Comparison of ENCODE assay signal across 13 mouse cellular contexts in the genomic region with DNA sequence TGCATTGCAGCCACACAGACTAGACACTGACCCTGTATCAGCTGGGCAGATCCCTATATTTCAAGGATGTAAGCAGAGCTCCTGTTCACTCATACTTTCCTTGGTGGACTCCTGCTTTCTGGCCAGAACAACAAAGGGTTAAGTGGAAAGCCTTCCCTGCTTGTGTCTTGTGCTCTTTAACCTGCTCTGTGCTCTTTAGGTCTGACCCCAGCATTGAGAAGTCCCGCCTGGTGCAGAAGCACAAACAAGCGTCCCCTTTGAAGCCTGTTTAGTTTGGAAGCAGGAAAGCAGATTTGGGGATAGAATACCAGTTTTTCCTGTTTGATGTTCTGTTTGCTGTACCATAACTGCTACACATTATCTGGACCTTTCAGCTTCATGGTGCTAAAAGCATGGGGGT. TPM values are rescaled to one million over a fixed set of nuclear protein-coding genes. Genes with fewer than 3 reads are reported as not detected.
DNase-seq lines count a peak whose midpoint lies in the region; ATAC-seq and TF ChIP-seq lines count a peak whose summit lies in the region.
"Had no signal": no experiment of that assay in that cellular context is flagged by ENCODE, and none has a peak within 500 bp of the region (broad histone marks: within the 10 kb centered on the region; RNA-seq: fewer than 3 reads in every experiment).

No protein-coding gene starts in this region.

- H3K79me2 ChIP-seq in heart, adult 2 months (replicated peaks; ENCODE audit: control insufficient read depth, insufficient read depth, low read length) = no peaks in the 10 kb centered on the region

- TF ChIP-seq EP300 in heart, adult 2 months (IDR thresholded peaks at IDR 0.05; ENCODE audit: insufficient read depth, low read depth, low read length) = no peak
- no peak for TF ChIP-seq EP300 in liver, postnatal 0 days (IDR thresholded peaks at IDR 0.05; ENCODE audit: low read depth)

- no peak overlapping the region for H3K9ac ChIP-seq in heart, adult 2 months (ENCODE audit: low read depth, low read length)
- no peak overlapping the region for H3K9ac ChIP-seq in heart, embryonic 11.5 days (ENCODE audit: low read depth, low read length)
- H3K9ac ChIP-seq in kidney, embryonic 16.5 days (replicated peaks; ENCODE audit: low read length) = no peak overlapping the region
- no peak overlapping the region for H3K9ac ChIP-seq in forebrain, embryonic 16.5 days (replicated peaks; ENCODE audit: low read depth, low read length)
- no peak overlapping the region for H3K9ac ChIP-seq in liver, postnatal 0 days (replicated peaks)
- H3K9ac ChIP-seq: hindbrain, embryonic 13.5 days; liver, embryonic 14.5 days had no signal

- peak overlapping the region; percentile 76 for H3K27ac ChIP-seq in heart, adult 2 months
- H3K27ac ChIP-seq in heart, embryonic 11.5 days (ENCODE audit: low read depth, low read length) = no peak overlapping the region
- H3K27ac ChIP-seq in kidney, embryonic 16.5 days (ENCODE audit: low read length) = peak overlapping the region; percentile 79
- peak overlapping the region; percentile 76 for H3K27ac ChIP-seq in brown adipose tissue, adult 24 weeks (replicated peaks; ENCODE audit: low read depth, low read length)
- peak overlapping the region; percentile 71; the same call in 1 of the 2 replicates for H3K27ac ChIP-seq in limb, embryonic 10.5 days
- H3K27ac ChIP-seq in forebrain, embryonic 16.5 days (ENCODE audit: low read length) = no peak overlapping the region
- H3K27ac ChIP-seq in liver, postnatal 0 days (ENCODE audit: low read depth) = no peak overlapping the region
- H3K27ac ChIP-seq: liver, embryonic 14.5 days had no signal

- no peak for TF ChIP-seq CTCF in heart, adult 2 months (IDR thresholded peaks at IDR 0.05)
- no peak for TF ChIP-seq CTCF in liver, postnatal 0 days (IDR thresholded peaks at IDR 0.05; ENCODE audit: low read depth)

- H3K4me1 ChIP-seq in heart, adult 2 months (ENCODE audit: control insufficient read depth, insufficient read depth, low read length) = peaks cover 37% of the 10 kb centered on the region
- peaks cover 30% of the 10 kb centered on the region for H3K4me1 ChIP-seq in heart, embryonic 11.5 days (ENCODE audit: control insufficient read depth, insufficient read depth, low read length)
- peaks cover 51% of the 10 kb centered on the region for H3K4me1 ChIP-seq in kidney, embryonic 16.5 days (ENCODE audit: insufficient read depth, low read length)
- peaks cover 28% of the 10 kb centered on the region for H3K4me1 ChIP-seq in brown adipose tissue, adult 24 weeks (ENCODE audit: control insufficient read depth, insufficient read depth, insufficient read length, low read length)
- H3K4me1 ChIP-seq in limb, embryonic 10.5 days = peaks cover 45% of the 10 kb centered on the region
- H3K4me1 ChIP-seq in forebrain, embryonic 16.5 days (replicated peaks; ENCODE audit: control insufficient read depth, insufficient read depth, low read length) = no peaks in the 10 kb centered on the region
- peaks cover 15% of the 10 kb centered on the region for H3K4me1 ChIP-seq in liver, postnatal 0 days (ENCODE audit: insufficient read depth)

- peaks cover 2% of the 10 kb centered on the region for H3K36me3 ChIP-seq in heart, adult 2 months (ENCODE audit: control insufficient read depth, insufficient read depth, low read length)
- peaks cover 14% of the 10 kb centered on the region for H3K36me3 ChIP-seq in heart, embryonic 11.5 days (ENCODE audit: control insufficient read depth, insufficient read depth, low read length)
- peaks cover 26% of the 10 kb centered on the region for H3K36me3 ChIP-seq in kidney, embryonic 16.5 days (ENCODE audit: insufficient read depth, low read length)
- H3K36me3 ChIP-seq in limb, embryonic 10.5 days = peaks cover 56% of the 10 kb centered on the region
- peaks cover 3% of the 10 kb centered on the region; the same call in 1 of the 2 replicates for H3K36me3 ChIP-seq in forebrain, embryonic 16.5 days (ENCODE audit: control insufficient read depth, insufficient read depth)
- H3K36me3 ChIP-seq in liver, postnatal 0 days (replicated peaks; ENCODE audit: insufficient read depth, low read length) = peaks cover 15% of the 10 kb centered on the region; the same call in 1 of the 2 replicates

- intact Hi-C loops in heart, adult 2 months (cut with DNase I) = loop anchor here (2.0 kb wide), 1 partner anchor 21 kb away; no protein-coding TSS in a partner anchor

- H3K4me3 ChIP-seq in heart, adult 2 months = no peak overlapping the region
- H3K4me3 ChIP-seq in heart, embryonic 11.5 days (ENCODE audit: low read depth, low read length) = no peak overlapping the region
- H3K4me3 ChIP-seq in kidney, embryonic 16.5 days (ENCODE audit: low read length) = no peak overlapping the region
- no peak overlapping the region for H3K4me3 ChIP-seq in brown adipose tissue, adult 24 weeks (ENCODE audit: insufficient read depth, low read depth, low read length)
- no peak overlapping the region for H3K4me3 ChIP-seq in limb, embryonic 10.5 days
- no peak overlapping the region for H3K4me3 ChIP-seq in forebrain, embryonic 16.5 days (replicated peaks; ENCODE audit: low read length)
- H3K4me3 ChIP-seq in liver, postnatal 0 days (ENCODE audit: low read depth, low read length) = no peak overlapping the region
- H3K4me3 ChIP-seq: hindbrain, embryonic 13.5 days had no signal

- DNase-seq in heart, adult 2 months = no peak
- no peak for DNase-seq in kidney, adult 11 months
- no peak for DNase-seq in limb, embryonic 10.5 days (ENCODE audit: low spot score)
- DNase-seq in liver, postnatal 0 days = no peak
- DNase-seq: cerebellum, adult 9-10 months; layer of hippocampus, adult 9-11 months; thymus, adult 18-20 months had no signal

- ATAC-seq in heart, embryonic 11.5 days (replicated peaks; ENCODE audit: insufficient number of reproducible peaks, low FRiP score, low TSS enrichment) = no peak
- ATAC-seq in kidney, embryonic 16.5 days (ENCODE audit: low FRiP score, low TSS enrichment) = 0 out of 2 replicates have a peak, but pooled peaks have one; percentile 22
- no peak for ATAC-seq in forebrain, embryonic 16.5 days
- no peak for ATAC-seq in liver, postnatal 0 days

- no peaks in the 10 kb centered on the region for H3K9me3 ChIP-seq in heart, embryonic 11.5 days (replicated peaks; ENCODE audit: control insufficient read depth, low read length)
- no peaks in the 10 kb centered on the region for H3K9me3 ChIP-seq in kidney, embryonic 16.5 days (ENCODE audit: low read length)
- no peaks in the 10 kb centered on the region for H3K9me3 ChIP-seq in limb, embryonic 10.5 days (replicated peaks)
- no peaks in the 10 kb centered on the region for H3K9me3 ChIP-seq in forebrain, embryonic 16.5 days (ENCODE audit: control insufficient read depth, low read length)
- no peaks in the 10 kb centered on the region for H3K9me3 ChIP-seq in liver, postnatal 0 days (ENCODE audit: low read length)
- H3K9me3 ChIP-seq: hindbrain, embryonic 13.5 days had no signal

- no peaks in the 10 kb centered on the region for H3K27me3 ChIP-seq in heart, adult 2 months (ENCODE audit: control insufficient read depth, insufficient read depth, low read length)
- H3K27me3 ChIP-seq in heart, embryonic 11.5 days (ENCODE audit: control insufficient read depth, insufficient read depth, low read length) = no peaks in the 10 kb centered on the region
- H3K27me3 ChIP-seq in kidney, embryonic 16.5 days (ENCODE audit: insufficient read depth, low read length) = no peaks in the 10 kb centered on the region
- H3K27me3 ChIP-seq in limb, embryonic 10.5 days (ENCODE audit: low read depth, poor library complexity, severe bottlenecking) = peaks cover 5% of the 10 kb centered on the region
- H3K27me3 ChIP-seq in forebrain, embryonic 16.5 days (replicated peaks; ENCODE audit: control insufficient read depth, insufficient read depth, low read length) = no peaks in the 10 kb centered on the region
- no peaks in the 10 kb centered on the region for H3K27me3 ChIP-seq in liver, postnatal 0 days (ENCODE audit: insufficient read depth, low read length)

- H3K4me2 ChIP-seq in heart, embryonic 11.5 days = no peak overlapping the region
- no peak overlapping the region for H3K4me2 ChIP-seq in kidney, embryonic 16.5 days (replicated peaks; ENCODE audit: low read depth, low read length)
- H3K4me2 ChIP-seq in forebrain, embryonic 16.5 days (ENCODE audit: low read length) = no peak overlapping the region
- no peak overlapping the region for H3K4me2 ChIP-seq in liver, postnatal 0 days (ENCODE audit: low read depth, low read length)
- H3K4me2 ChIP-seq: hindbrain, embryonic 13.5 days had no signal

- 38% methylated on average over 2 of the region's 2 CpGs for WGBS in heart, adult 2 months
- 57% methylated on average over 2 of the region's 2 CpGs for WGBS in heart, embryonic 11.5 days (ENCODE audit: insufficient replicate concordance)
- WGBS in kidney, embryonic 16.5 days = 21% methylated on average over 2 of the region's 2 CpGs
- WGBS in limb, embryonic 10.5 days = 25% methylated on average over 2 of the region's 2 CpGs
- 75% methylated on average over 2 of the region's 2 CpGs for WGBS in forebrain, embryonic 16.5 days
- 56% methylated on average over 2 of the region's 2 CpGs for WGBS in liver, postnatal 0 days (ENCODE audit: insufficient replicate concordance)

- TF ChIP-seq POLR2A in heart, adult 2 months (IDR thresholded peaks at IDR 0.05; ENCODE audit: insufficient read depth, low read depth, low read length) = no peak

RNA-seq across cellular contexts. Expression of a gene that starts 11.4 kb away (rescaled TPM):
- total RNA-seq in heart, adult 2 months (2021) = 10 to 100 TPM; 12.6 to 13.6 TPM
- polyA plus RNA-seq in heart, adult 2 months (2012; rRNA removed) = 15.5 and 19.6 TPM in 2 replicates
- polyA plus RNA-seq in heart, embryonic 11.5 days (2014; fragmentation: Nextera tagmentation; extraction: Ambion mirVana) = 2.5 and 3.0 TPM in 2 replicates
- polyA plus RNA-seq in kidney, embryonic 16.5 days (2015; fragmentation: Nextera tagmentation; extraction: Ambion mirVana) = 16.1 and 16.2 TPM in 2 replicates
- 4.9 and 5.3 TPM in 2 replicates for polyA plus RNA-seq in brown adipose tissue, adult 24 weeks (2012; ENCODE audit: insufficient read depth, insufficient read length, missing spikeins)
- 0.99 and 3.5 TPM in 2 replicates for polyA plus RNA-seq in limb, embryonic 10.5 days (2016; fragmentation: Nextera tagmentation; extraction: Ambion mirVana)
- polyA plus RNA-seq in forebrain, embryonic 16.5 days (2015; fragmentation: Nextera tagmentation; extraction: Ambion mirVana) = 1.2 and 2.3 TPM in 2 replicates
- 1.1 and 1.5 TPM in 2 replicates for polyA plus RNA-seq in liver, postnatal 0 days (2015; fragmentation: Nextera tagmentation; extraction: Ambion mirVana)

RNA-seq across cellular contexts. Expression of a gene that starts 20.7 kb away (rescaled TPM):
- 1 to 10 TPM; 5.7 to 6.1 TPM for total RNA-seq in heart, adult 2 months (2021)
- polyA plus RNA-seq in heart, adult 2 months (2012; rRNA removed) = 11.1 and 16.7 TPM in 2 replicates
- polyA plus RNA-seq in heart, embryonic 11.5 days (2014; fragmentation: Nextera tagmentation; extraction: Ambion mirVana) = 23.4 and 24.6 TPM in 2 replicates
- 26.1 and 26.9 TPM in 2 replicates for polyA plus RNA-seq in kidney, embryonic 16.5 days (2015; fragmentation: Nextera tagmentation; extraction: Ambion mirVana)
- 10.4 and 13.2 TPM in 2 replicates for polyA plus RNA-seq in brown adipose tissue, adult 24 weeks (2012; ENCODE audit: insufficient read depth, insufficient read length, missing spikeins)
- polyA plus RNA-seq in limb, embryonic 10.5 days (2016; fragmentation: Nextera tagmentation; extraction: Ambion mirVana) = 38.0 and 39.9 TPM in 2 replicates
- polyA plus RNA-seq in forebrain, embryonic 16.5 days (2015; fragmentation: Nextera tagmentation; extraction: Ambion mirVana) = 18.0 and 20.8 TPM in 2 replicates
- polyA plus RNA-seq in liver, postnatal 0 days (2015; fragmentation: Nextera tagmentation; extraction: Ambion mirVana) = 12.4 and 13.6 TPM in 2 replicates

RNA-seq across cellular contexts. Expression of a gene that starts 33.1 kb away (rescaled TPM):
- 10 to 100 TPM in 1 of 2 experiments, 1 to 10 TPM in 1; 8.5 to 11.6 TPM for total RNA-seq in heart, adult 2 months (2021)
- 21.7 and 32.9 TPM in 2 replicates for polyA plus RNA-seq in heart, adult 2 months (2012; rRNA removed)
- polyA plus RNA-seq in heart, embryonic 11.5 days (2014; fragmentation: Nextera tagmentation; extraction: Ambion mirVana) = 16.5 and 21.0 TPM in 2 replicates
- polyA plus RNA-seq in kidney, embryonic 16.5 days (2015; fragmentation: Nextera tagmentation; extraction: Ambion mirVana) = 28.2 and 28.4 TPM in 2 replicates
- 8.8 and 9.4 TPM in 2 replicates for polyA plus RNA-seq in brown adipose tissue, adult 24 weeks (2012; ENCODE audit: insufficient read depth, insufficient read length, missing spikeins)
- 32.7 and 35.3 TPM in 2 replicates for polyA plus RNA-seq in limb, embryonic 10.5 days (2016; fragmentation: Nextera tagmentation; extraction: Ambion mirVana)
- polyA plus RNA-seq in forebrain, embryonic 16.5 days (2015; fragmentation: Nextera tagmentation; extraction: Ambion mirVana) = 15.4 and 16.1 TPM in 2 replicates
- polyA plus RNA-seq in liver, postnatal 0 days (2015; fragmentation: Nextera tagmentation; extraction: Ambion mirVana) = 10.9 and 13.0 TPM in 2 replicates

RNA-seq across cellular contexts. Expression of a gene that starts 35.7 kb away (rescaled TPM):
- 1 to 10 TPM; 8.4 to 9.4 TPM for total RNA-seq in heart, adult 2 months (2021)
- 7.5 and 10.4 TPM in 2 replicates for polyA plus RNA-seq in heart, adult 2 months (2012; rRNA removed)
- polyA plus RNA-seq in heart, embryonic 11.5 days (2014; fragmentation: Nextera tagmentation; extraction: Ambion mirVana) = 12.7 and 16.8 TPM in 2 replicates
- polyA plus RNA-seq in kidney, embryonic 16.5 days (2015; fragmentation: Nextera tagmentation; extraction: Ambion mirVana) = 3.8 and 5.0 TPM in 2 replicates
- 5.3 and 6.1 TPM in 2 replicates for polyA plus RNA-seq in brown adipose tissue, adult 24 weeks (2012; ENCODE audit: insufficient read depth, insufficient read length, missing spikeins)
- polyA plus RNA-seq in limb, embryonic 10.5 days (2016; fragmentation: Nextera tagmentation; extraction: Ambion mirVana) = 0.90 and 1.3 TPM in 2 replicates
- polyA plus RNA-seq in forebrain, embryonic 16.5 days (2015; fragmentation: Nextera tagmentation; extraction: Ambion mirVana) = 5.5 and 6.3 TPM in 2 replicates
- 1.5 and 2.0 TPM in 2 replicates for polyA plus RNA-seq in liver, postnatal 0 days (2015; fragmentation: Nextera tagmentation; extraction: Ambion mirVana)

Comparison
In these comparisons a context has a peak if more than half of its experiments do, and no peak if none do; other contexts are left out.
1. H3K27ac ChIP-seq: peak in heart, adult 2 months (single experiment), kidney, embryonic 16.5 days (single experiment), brown adipose tissue, adult 24 weeks (single experiment) and limb, embryonic 10.5 days (single experiment); none in heart, embryonic 11.5 days (single experiment), forebrain, embryonic 16.5 days (single experiment) and liver, postnatal 0 days (single experiment).